Mouse (Mus musculus): ENCODE results near the gene Blmh.

Blmh gene

DNA sequence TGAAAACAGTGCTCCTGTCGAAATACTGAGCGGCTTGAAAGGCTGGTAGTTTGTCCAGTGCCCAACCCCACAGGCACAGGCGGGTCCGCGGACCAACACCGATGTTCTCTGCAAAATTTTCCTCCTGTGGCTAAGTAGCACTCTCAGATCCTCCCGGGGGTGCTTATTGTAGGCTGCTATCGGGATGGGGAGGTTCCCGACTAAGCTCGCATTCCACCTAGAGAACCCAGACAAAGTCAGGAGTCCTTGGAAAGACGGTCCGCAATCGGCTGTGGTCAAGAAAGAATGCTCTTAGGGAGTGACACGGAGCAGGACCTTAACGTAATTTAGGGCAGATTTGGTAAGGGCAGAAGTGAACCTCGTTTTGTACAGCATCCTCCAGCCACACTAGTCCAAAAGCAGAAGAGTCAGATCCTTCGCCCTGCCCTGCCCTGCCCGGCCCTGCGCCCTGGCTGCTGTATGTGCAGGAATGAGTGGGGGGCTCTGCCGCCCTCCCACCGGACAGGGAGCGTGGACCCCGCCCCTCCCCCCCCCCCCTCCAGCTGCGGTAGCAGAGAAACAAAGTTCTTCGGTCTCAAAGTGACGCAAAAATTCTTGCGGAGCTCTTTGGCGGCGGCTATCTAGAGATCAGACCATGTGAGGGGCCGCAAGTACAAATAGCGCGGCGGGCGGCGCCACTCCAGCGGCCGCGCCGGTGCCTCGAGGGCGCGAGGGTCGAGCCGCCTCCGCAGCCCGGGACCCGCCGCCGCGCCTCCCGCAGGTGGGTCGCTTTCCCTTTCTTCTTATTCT, 73.5 kb downstream of the Blmh start, which contains the start of gene Slc6a4:
Slc6a4 (plus strand) TSS at position 688 of the 789 bp plus-strand sequence.
- DNase-seq (ENCODE audit: low read depth, low spot score) = no peak

GRCm38 (mm10) chr11:76998705-76999226, 74.2 kb downstream of the Blmh start:
- no peak for DNase-seq (ENCODE audit: low read depth, low spot score)

- DNase-seq (ENCODE audit: low read depth, low spot score) = no peak
Observed at GRCm38 (mm10) chr11:77000741-77001140, 76.1 kb downstream of the Blmh start.

GRCm38 (mm10) chr11:77002361-77002760, 77.8 kb downstream of the Blmh start:
- DNase-seq (ENCODE audit: low read depth, low spot score) = peak; percentile 59

DNA sequence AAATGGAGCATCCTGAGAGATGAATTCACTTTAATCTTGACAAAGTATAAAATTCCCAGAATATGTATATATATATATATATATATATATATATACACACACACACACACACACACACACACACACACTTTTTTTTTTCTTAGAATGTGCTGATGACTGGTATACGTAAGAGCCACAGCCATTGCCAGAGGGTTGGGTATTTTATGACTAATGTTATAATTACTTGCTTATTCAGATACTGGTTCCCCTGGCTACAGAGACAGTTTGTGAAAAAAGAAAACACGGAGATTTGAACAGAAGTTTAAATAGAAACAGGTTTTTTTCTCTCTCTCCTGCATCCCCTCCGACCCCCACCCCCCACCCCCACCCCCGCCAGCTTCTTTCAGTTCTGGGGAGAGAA, 81.3 kb downstream of the Blmh start:
- DNase-seq (ENCODE audit: low read depth, low spot score) = peak; percentile 72

DNA sequence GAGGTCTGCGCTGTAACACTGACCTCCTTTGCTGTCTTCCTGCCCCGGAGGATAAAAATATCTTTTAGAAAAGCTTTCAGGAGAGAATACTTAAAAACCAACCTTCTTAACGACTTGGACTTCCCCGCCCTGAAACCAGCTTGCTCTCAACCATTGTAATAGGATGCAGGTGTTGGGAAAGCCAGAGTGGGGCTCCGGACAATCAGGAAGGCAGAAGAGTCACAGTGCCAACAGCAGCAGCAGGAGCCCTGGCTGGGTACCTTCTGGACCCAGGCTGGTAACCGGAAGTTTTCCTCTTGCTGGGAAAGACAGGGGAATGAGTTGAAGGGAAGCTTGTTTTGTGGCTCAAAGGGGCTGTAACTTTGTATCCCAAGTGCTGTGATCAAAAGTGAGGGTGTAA, 82.0 kb downstream of the Blmh start:
- no peak for DNase-seq (ENCODE audit: low read depth, low spot score)

DNA sequence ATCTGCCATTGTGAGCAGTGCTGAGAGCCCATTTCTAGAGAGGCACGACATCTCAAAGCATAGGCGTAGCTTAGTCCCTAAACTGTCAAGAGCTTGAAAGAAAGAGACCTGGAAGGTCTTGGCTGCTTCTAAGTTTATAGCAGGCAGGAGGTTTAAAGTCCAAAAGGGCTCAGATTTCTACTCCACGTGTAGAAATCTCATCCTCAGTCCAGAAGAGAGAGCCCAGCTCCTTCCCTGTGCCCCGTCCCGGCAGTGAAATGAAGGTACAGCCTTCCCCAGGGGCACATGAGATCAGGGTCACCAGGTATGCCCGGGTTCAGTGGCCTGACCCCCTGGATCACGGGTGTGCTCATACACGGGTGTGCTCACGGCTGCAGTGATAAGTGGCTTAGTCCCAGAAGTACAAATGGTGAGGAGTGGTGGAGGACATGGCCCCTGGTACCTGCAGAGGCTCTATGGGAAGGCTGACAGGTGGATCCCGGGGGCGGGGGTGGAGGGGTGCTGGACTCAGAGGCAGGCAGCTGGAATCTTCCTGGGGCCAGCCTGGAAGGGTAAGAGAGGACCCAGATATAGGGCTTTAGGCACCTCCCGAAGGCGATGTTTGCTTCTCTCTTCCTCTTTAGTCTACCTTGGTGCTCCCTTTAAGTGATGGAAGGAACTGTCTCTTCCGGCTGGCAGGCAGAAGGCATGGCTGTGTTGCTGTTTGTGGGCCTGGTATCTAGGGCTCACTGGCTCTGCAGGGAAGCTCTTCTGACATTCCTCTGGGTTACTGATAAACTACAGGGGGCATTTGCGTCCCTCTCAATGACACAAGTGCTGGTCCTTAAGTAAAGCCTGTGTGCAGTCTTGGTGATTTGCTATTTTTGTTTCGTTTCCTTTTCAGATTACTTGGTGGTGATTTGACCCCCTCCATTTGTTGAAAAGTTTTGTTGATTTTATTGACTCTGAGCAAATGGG, 84.7 kb downstream of the Blmh start:
- DNase-seq (ENCODE audit: low read depth, low spot score) = no peak

DNA sequence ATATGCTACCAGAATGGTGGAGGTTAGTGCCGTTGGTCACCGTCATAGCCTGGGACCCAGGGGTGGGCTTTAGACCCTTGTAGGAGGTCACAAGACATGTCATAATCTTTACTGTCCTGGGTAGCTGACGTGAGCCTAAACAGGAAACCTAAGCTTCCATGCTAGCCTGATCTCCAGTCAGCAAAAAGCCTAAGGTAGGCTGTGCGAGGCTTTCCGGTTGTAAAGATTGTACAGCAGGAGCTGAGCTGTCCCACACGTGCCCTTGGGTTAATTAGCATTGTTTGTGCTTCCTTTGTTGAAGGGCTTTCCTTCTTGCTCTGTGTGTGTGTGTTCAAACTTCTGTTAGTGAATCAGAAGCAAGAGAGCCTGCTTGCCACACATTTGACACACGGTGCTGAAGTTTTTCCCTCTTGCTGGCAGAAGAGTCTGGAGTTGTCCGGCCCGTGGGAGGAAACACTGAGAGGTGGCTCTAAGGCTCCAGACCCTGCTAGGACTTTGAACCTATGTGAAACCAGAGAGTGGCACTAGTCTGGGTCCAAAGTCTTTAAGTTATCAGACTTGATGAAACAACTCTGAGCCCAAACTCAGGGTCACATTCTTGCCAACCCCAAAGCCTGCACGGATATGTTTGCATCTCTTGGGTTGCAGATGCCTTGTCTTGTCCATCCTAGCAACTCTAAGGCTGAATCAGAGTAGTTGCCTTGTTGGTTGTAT, 86.3 kb downstream of the Blmh start:
- no peak for DNase-seq (ENCODE audit: low read depth, low spot score)

GRCm38 (mm10) chr11:77018046-77018445, 93.4 kb downstream of the Blmh start:
- no peak for DNase-seq (ENCODE audit: low read depth, low spot score)

- DNase-seq (ENCODE audit: low read depth, low spot score) = no peak
Observed at GRCm38 (mm10) chr11:77019539-77019938, 94.9 kb downstream of the Blmh start.

GRCm38 (mm10) chr11:77021749-77022396, 97.3 kb downstream of the Blmh start:
- no peak for DNase-seq (ENCODE audit: low read depth, low spot score)

GRCm38 (mm10) chr11:77026559-77026958, 102.0 kb downstream of the Blmh start:
- DNase-seq (ENCODE audit: low read depth, low spot score) = peak; percentile 22

GRCm38 (mm10) chr11:77028157-77028556, 103.5 kb downstream of the Blmh start:
- no peak for DNase-seq (ENCODE audit: low read depth, low spot score)

GRCm38 (mm10) chr11:77031151-77031934, 106.7 kb downstream of the Blmh start:
- no peak for DNase-seq (ENCODE audit: low read depth, low spot score)
